Mouse (Mus musculus) yolk sac, embryonic 10.5 days (tissue): ENCODE data around the gene Pdk4.
A peak's percentile ranks its signal among the peaks of the same experiment; 100 is the strongest.

Source experiments
- DNase-seq: peaks from one replicate; pipeline ENCODE4 v3.0.0-alpha.2; 2017; ENCODE audit warnings: low spot score

The Pdk4 gene

GRCm38 (mm10) chr6:5495961-5496853, at the start of gene Pdk4:
Gene Pdk4, minus strand, starts transcription at chr6:5496309.
- peak; percentile 70 for DNase-seq

- no peak for DNase-seq
Observed at GRCm38 (mm10) chr6:5537855-5538365, 41.8 kb upstream of the Pdk4 start.

GRCm38 (mm10) chr6:5535754-5536153, 39.6 kb upstream of the Pdk4 start:
- no peak for DNase-seq

GRCm38 (mm10) chr6:5517091-5517490, 21.0 kb upstream of the Pdk4 start:
- DNase-seq = no peak

GRCm38 (mm10) chr6:5509757-5510156, 13.6 kb upstream of the Pdk4 start:
- DNase-seq = peak; percentile 65

GRCm38 (mm10) chr6:5509303-5509702, 13.2 kb upstream of the Pdk4 start:
- DNase-seq = no peak

GRCm38 (mm10) chr6:5507821-5508220, 11.7 kb upstream of the Pdk4 start:
- no peak for DNase-seq

GRCm38 (mm10) chr6:5506271-5506670, 10.2 kb upstream of the Pdk4 start:
- DNase-seq = no peak

GRCm38 (mm10) chr6:5502810-5503209, 6.7 kb upstream of the Pdk4 start:
- DNase-seq = no peak

GRCm38 (mm10) chr6:5501551-5501950, 5.4 kb upstream of the Pdk4 start:
- no peak for DNase-seq

GRCm38 (mm10) chr6:5498740-5499139, 2.6 kb upstream of the Pdk4 start:
- no peak for DNase-seq

- DNase-seq = no peak
Observed at GRCm38 (mm10) chr6:5496854-5497235, 736 bp upstream of the Pdk4 start.

- no peak for DNase-seq
Observed at GRCm38 (mm10) chr6:5485028-5485427, 11.1 kb downstream of the Pdk4 start.

- DNase-seq = no peak
Observed at GRCm38 (mm10) chr6:5482270-5482783, 13.8 kb downstream of the Pdk4 start.

GRCm38 (mm10) chr6:5481066-5481465, 15.0 kb downstream of the Pdk4 start:
- no peak for DNase-seq

- DNase-seq = no peak
Observed at GRCm38 (mm10) chr6:5474021-5474420, 22.1 kb downstream of the Pdk4 start.

GRCm38 (mm10) chr6:5472692-5473091, 23.4 kb downstream of the Pdk4 start:
- no peak for DNase-seq

- DNase-seq = no peak
Observed at GRCm38 (mm10) chr6:5470480-5471318, 25.4 kb downstream of the Pdk4 start.

- DNase-seq = no peak
Observed at GRCm38 (mm10) chr6:5455836-5456235, 40.3 kb downstream of the Pdk4 start.

- no peak for DNase-seq
Observed at GRCm38 (mm10) chr6:5449878-5450277, 46.2 kb downstream of the Pdk4 start.

- no peak for DNase-seq
Observed at GRCm38 (mm10) chr6:5448396-5448795, 47.7 kb downstream of the Pdk4 start.

GRCm38 (mm10) chr6:5447546-5447945, 48.6 kb downstream of the Pdk4 start:
- no peak for DNase-seq

- no peak for DNase-seq
Observed at GRCm38 (mm10) chr6:5447013-5447412, 49.1 kb downstream of the Pdk4 start.
